Mouse (Mus musculus): ENCODE measurements around the gene Kif26b. TPM values are rescaled to one million over a fixed set of nuclear protein-coding genes. Genes with fewer than 3 reads are reported as not detected.

Gene Kif26b
- total and polyA plus RNA-seq, 2 experiments from 2014 or later: 3.4 to 33.7 TPM

DNA sequence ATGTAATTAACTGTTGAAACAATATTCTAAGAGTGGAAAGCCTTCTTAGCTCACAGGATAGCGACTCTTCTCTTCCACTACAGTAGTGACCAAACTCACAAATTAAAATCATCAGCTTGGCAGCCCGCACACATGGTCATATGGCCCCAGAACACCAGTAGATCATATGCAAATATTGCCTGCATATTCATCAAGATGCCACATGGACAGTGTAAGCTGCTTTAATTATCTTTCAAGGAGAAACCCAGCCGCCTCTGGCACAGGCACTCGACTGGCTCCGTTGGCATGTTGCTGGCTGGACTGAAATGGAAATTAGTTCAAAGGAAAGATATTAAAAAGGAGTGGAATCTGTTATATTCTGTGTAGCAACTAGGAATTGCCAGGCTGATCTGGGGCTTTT is 6.5 kb upstream of the Kif26b start:
- ATAC-seq: peak; percentile 79
- TF ChIP-seq CTCF (IDR thresholded peaks at IDR 0.05; ENCODE audit: low read depth): no peak
- Histone ChIP-seq H3K36me3 (ENCODE audit: insufficient read depth) (no peaks in the 10 kb centered on the region), H3K9me3 (ENCODE audit: low read length) (no peaks in the 10 kb centered on the region), H3K4me2 (ENCODE audit: low read depth) (no peak overlapping the region), H3K4me1 (ENCODE audit: insufficient read depth) (no peaks in the 10 kb centered on the region), H3K4me3 (ENCODE audit: low read depth, low read length) (no peak overlapping the region), H3K9ac (no peak overlapping the region), H3K27ac (ENCODE audit: low read depth, low read length) (no peak overlapping the region), H3K27me3 (ENCODE audit: insufficient read depth, low read length) (no peaks in the 10 kb centered on the region)
- 19% methylated on average over 5 of the region's 5 CpGs for WGBS
- DNase-seq: peak; percentile 33

- Histone ChIP-seq H3K27ac (ENCODE audit: low read depth, low read length) (no peak overlapping the region), H3K36me3 (ENCODE audit: insufficient read depth) (no peaks in the 10 kb centered on the region), H3K4me1 (ENCODE audit: insufficient read depth) (no peaks in the 10 kb centered on the region), H3K4me2 (ENCODE audit: low read depth) (no peak overlapping the region), H3K27me3 (ENCODE audit: insufficient read depth, low read length) (no peaks in the 10 kb centered on the region), H3K4me3 (ENCODE audit: low read depth, low read length) (no peak overlapping the region), H3K9ac (no peak overlapping the region), H3K9me3 (ENCODE audit: low read length) (no peaks in the 10 kb centered on the region)
- DNase-seq (no peak), ATAC-seq (no peak)
- no peak for TF ChIP-seq CTCF (IDR thresholded peaks at IDR 0.05; ENCODE audit: low read depth)
- 40% methylated on average over 5 of the region's 5 CpGs for WGBS
Measured at GRCm38 (mm10) chr1:178523152-178523551, 5.8 kb upstream of the Kif26b start.

GRCm38 (mm10) chr1:178527185-178527546 is 1.8 kb upstream of the Kif26b start:
- ATAC-seq: peak; percentile 43
- WGBS: under 1% methylated on average over 21 of the region's 21 CpGs
- Histone ChIP-seq H3K4me1 (ENCODE audit: insufficient read depth) (peaks cover 7% of the 10 kb centered on the region; the same call in 1 of the 2 replicates), H3K4me3 (ENCODE audit: low read depth, low read length) (peak overlapping the region; percentile 71), H3K36me3 (ENCODE audit: insufficient read depth) (no peaks in the 10 kb centered on the region), H3K27me3 (ENCODE audit: insufficient read depth, low read length) (no peaks in the 10 kb centered on the region), H3K4me2 (ENCODE audit: low read depth) (peak overlapping the region; percentile 100), H3K27ac (ENCODE audit: low read depth, low read length) (peak overlapping the region; percentile 85), H3K9me3 (ENCODE audit: low read length) (no peaks in the 10 kb centered on the region), H3K9ac (peak overlapping the region; percentile 74)
- peak; percentile 96 for DNase-seq
- TF ChIP-seq CTCF (IDR thresholded peaks at IDR 0.05; ENCODE audit: low read depth): peak; percentile 84

DNA sequence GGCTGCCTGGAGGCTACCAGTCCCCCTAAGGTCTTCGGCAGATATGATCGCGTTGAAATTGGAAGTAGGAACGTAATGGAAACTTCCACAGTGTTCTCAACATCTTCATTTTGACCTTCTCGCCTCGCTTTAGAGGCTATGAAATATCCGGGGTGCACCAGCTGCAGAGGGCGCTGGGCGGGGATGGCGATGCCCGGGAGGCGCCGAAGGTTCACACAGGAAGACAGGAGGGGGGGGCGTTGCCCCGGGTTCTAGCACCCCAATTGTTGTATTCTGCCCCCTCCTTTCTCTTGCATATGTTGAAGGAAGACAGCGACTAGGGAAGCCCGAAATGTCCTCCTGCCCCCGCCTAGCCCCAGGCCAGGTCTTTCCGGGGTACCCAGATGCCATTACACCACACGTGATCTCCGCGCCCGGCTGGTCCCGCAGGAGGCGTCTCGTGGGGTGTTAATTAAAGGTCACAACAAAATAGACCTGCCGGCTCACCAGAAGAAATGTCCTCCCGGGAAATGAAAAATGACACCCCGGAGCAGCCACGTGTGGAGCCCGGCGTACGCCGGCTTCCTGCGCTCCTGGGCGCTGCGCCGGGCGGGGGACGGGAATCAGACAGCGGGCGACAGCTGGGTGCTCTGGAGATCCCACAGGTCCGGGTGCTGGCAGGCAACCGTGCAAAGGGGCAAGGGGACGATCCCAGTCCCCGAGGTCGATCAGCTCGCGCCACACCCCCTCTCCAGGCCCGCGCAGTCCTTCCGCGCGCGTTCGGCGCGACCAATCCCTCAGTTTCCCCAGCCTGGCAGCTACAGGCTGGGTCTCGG is 1.2 kb upstream of the Kif26b start:
- WGBS: under 1% methylated on average over 58 of the region's 59 CpGs
- peak overlapping the region; percentile 85 for H3K27ac ChIP-seq (ENCODE audit: low read depth, low read length)

GRCm38 (mm10) chr1:178529512-178530300 is 781 bp downstream of the Kif26b start:
- 1% methylated on average over 38 of the region's 38 CpGs for WGBS
- DNase-seq: peak; percentile 47

More for the DNA sequence above, 1.2 kb upstream of the Kif26b start:
- peak; percentile 30 for ATAC-seq
- H3K9ac ChIP-seq: peak overlapping the region; percentile 74
- no peaks in the 10 kb centered on the region for H3K27me3 ChIP-seq (ENCODE audit: insufficient read depth, low read length)
- peak overlapping the region; percentile 71 for H3K4me3 ChIP-seq (ENCODE audit: low read depth, low read length)
- H3K9me3 ChIP-seq (ENCODE audit: low read length): no peaks in the 10 kb centered on the region
- no peaks in the 10 kb centered on the region for H3K36me3 ChIP-seq (ENCODE audit: insufficient read depth)
- peak overlapping the region; percentile 100 for H3K4me2 ChIP-seq (ENCODE audit: low read depth)
- TF ChIP-seq CTCF (IDR thresholded peaks at IDR 0.05; ENCODE audit: low read depth): no peak
- H3K4me1 ChIP-seq (ENCODE audit: insufficient read depth): peaks cover 7% of the 10 kb centered on the region; the same call in 1 of the 2 replicates
- DNase-seq: peak; percentile 58

DNA sequence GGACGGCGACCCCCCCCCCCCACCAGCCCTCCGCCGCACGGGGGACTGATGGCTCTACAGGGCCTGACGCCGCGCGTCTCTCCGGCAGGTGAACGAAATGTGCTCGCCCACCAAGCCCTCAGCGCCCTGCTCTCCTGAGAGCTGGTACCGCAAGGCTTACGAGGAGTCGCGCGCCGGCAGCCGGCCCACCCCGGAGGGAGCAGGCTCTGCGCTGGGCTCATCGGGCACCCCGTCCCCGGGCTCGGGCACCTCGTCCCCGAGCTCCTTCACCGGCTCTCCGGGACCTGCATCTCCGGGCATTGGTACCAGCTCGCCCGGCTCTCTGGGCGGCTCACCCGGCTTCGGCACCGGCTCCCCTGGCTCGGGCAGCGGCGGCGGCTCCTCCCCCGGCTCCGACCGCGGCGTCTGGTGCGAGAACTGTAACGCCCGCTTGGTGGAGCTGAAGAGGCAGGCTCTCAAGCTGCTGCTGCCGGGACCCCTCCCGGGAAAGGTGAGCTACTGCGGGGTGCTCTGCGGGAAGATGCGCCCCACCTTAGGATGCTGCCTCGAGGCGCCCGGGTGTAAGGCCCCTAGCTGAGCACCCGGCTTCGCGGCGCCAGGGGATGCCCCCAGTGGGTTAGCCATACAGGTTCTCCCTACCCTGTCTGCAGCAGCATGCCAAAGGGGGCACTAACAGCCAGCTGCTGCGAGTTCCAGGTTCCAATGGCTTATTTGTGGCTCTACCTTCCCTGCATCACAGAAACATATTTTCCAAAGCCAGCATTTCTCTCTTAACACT is 1.6 kb downstream of the Kif26b start:
- H3K9me3 ChIP-seq (ENCODE audit: low read length): no peaks in the 10 kb centered on the region
- peak; percentile 91 for TF ChIP-seq CTCF (IDR thresholded peaks at IDR 0.05; ENCODE audit: low read depth)
- H3K4me1 ChIP-seq (ENCODE audit: insufficient read depth): peaks cover 7% of the 10 kb centered on the region; the same call in 1 of the 2 replicates
- H3K4me3 ChIP-seq (ENCODE audit: low read depth, low read length): peak overlapping the region; percentile 71
- H3K9ac ChIP-seq: peak overlapping the region; percentile 74
- H3K27ac ChIP-seq (ENCODE audit: low read depth, low read length): 0 out of 2 replicates have a peak overlapping the region, but pooled peaks have one; percentile 85
- no peaks in the 10 kb centered on the region for H3K36me3 ChIP-seq (ENCODE audit: insufficient read depth)
- ATAC-seq (peak; percentile 65), DNase-seq (peak; percentile 88)
- WGBS: under 1% methylated on average over 60 of the region's 62 CpGs
- H3K4me2 ChIP-seq (ENCODE audit: low read depth): peak overlapping the region; percentile 100
- no peaks in the 10 kb centered on the region for H3K27me3 ChIP-seq (ENCODE audit: insufficient read depth, low read length)

More at GRCm38 (mm10) chr1:178529512-178530300, 781 bp downstream of the Kif26b start:
- Histone ChIP-seq H3K4me3 (ENCODE audit: low read depth, low read length) (peak overlapping the region; percentile 71), H3K4me1 (ENCODE audit: insufficient read depth) (peaks cover 7% of the 10 kb centered on the region; the same call in 1 of the 2 replicates), H3K27ac (ENCODE audit: low read depth, low read length) (peak overlapping the region; percentile 85), H3K9ac (peak overlapping the region; percentile 74), H3K27me3 (ENCODE audit: insufficient read depth, low read length) (no peaks in the 10 kb centered on the region), H3K4me2 (ENCODE audit: low read depth) (peak overlapping the region; percentile 100), H3K36me3 (ENCODE audit: insufficient read depth) (no peaks in the 10 kb centered on the region), H3K9me3 (ENCODE audit: low read length) (no peaks in the 10 kb centered on the region)
- peak; percentile 41; the same call in 1 of the 2 replicates for TF ChIP-seq CTCF (IDR thresholded peaks at IDR 0.05; ENCODE audit: low read depth)
- ATAC-seq: no peak; the same call in 1 of the 2 replicates
